Mouse (Mus musculus) thymus, postnatal 36 days (tissue): Measurements from ENCODE around the gene Ccna2.

Experiments
- DNase-seq, 2 experiments: peaks; one replicate each; pipeline ENCODE4 v3.0.0; 2022; ENCODE audit warnings: mixed read lengths in 2 of 2

Ccna2 gene

DNA sequence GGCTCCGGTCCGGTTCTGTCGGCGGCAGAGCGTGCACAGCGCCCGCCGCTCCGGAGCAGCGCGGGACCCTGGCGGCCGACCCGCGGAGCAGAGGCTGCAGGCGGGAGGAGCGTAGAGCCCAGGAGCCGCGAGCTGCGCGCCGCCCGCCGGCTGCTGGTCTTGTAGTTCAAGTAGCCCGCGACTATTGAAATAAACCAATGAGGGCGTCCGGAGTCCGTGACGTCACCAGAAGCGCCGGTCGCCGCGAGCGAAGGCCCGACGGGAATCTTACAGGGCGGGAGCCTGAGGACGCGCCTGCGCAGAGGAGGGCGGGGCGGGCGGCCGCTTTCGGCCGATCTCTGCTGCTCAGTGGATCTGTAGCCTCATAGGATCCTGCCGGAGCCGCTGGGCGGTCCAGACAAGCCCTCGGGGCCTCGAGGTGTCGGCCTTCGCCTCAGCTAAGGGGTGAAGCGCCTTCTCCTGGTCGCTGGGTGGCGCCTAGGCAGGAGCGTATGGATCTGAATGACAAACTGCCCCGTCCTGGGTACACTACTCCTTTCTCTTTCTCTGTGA, at the start of gene Ccna2:
Ccna2 (minus strand) TSS at position 324 of the 552 bp plus-strand sequence.
- peak; percentile 97 to 98 for DNase-seq

DNA sequence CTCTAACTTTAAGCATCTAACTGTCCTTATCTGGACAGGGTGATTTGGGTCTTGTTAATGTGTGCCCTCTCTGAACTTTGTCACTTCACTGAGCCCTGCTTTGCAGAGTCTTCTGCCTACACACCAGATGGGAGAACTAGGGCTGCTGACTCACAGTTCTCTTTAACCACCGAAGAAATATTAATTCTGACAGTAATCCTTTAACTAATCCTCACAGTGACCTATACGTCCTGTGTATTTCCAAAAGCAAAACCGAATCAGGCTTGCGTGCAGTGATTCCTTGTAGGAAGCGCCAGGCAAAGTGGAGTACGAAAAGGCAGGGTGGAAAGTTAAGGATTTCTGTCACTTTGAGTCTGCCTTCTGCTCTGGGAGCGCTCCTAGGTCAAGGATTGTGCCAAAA, 46.2 kb upstream of the Ccna2 start:
- no peak for DNase-seq

DNA sequence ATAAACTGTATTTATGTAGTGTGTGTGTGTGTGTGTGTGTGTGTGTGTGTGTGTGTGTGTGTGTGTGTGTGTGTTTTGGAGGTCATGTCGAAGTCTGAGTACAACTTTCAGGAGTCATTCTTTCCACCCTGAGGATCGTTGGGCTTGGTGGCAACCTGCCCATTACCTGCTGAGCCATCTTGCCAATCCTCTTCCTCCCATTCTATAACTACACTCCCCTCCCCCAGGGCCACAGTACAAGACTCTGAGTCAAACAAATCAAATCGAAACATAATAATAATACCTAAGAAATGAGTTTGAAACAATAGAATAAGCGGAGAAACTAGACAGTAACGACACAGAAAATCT, 41.9 kb upstream of the Ccna2 start:
- DNase-seq, result no peak

DNA sequence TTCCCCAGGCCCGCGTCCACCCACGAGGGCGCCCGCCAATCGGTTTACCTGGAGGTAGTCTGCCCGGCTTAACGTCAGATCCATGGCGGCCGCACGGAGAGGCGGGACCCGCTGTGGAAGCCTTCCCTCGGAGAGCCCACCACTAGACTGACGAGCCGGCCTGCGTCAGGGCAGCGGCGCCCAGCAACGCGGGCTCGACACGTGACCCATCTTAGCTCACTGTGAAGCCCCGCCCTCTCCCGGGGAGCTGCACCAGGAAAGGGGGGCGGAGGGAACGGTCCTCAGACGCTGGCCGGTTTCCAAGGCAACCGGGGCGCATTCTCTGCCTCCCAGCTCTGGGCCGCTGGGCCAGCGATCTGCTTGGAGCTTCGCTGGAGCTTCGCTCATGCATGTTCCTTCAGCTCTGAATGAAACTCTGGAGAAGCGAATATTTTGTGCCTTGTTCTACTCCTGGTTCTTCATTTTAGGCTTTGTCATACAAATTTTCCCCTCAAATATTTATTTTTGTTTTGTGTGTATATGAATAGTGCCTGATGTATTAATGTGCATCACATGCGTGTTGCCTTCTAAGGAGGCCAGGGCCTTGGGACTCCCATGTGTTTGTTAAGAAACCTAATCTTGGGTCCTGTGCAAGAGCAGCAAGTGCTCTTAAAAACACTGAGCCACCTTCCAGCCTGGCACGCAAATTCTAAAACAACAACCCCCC, 41.4 kb upstream of the Ccna2 start, which contains the start of gene Bbs7:
Bbs7 (minus strand) TSS at position 276 of the 706 bp plus-strand sequence.
- DNase-seq, result peak; percentile 86 to 93

DNA sequence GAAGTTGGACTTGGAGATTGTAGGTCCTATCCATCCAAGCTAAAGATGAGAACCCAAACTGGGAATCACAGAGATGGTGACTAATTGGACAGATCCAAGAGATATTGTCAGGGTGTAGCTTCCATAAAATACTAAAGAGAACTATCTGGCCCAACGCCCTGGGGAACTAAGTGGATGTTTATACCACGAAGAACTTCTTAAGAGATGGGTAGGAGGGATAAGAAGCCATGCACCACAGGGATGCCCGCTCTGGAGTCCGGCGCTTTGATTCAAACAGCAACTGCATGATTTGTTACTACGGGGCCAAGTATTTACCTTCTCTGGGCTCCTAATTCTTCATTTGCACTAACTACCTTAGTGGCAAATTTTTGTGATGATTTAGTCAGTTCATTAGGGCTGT, 40.7 kb upstream of the Ccna2 start:
- DNase-seq, result no peak

DNA sequence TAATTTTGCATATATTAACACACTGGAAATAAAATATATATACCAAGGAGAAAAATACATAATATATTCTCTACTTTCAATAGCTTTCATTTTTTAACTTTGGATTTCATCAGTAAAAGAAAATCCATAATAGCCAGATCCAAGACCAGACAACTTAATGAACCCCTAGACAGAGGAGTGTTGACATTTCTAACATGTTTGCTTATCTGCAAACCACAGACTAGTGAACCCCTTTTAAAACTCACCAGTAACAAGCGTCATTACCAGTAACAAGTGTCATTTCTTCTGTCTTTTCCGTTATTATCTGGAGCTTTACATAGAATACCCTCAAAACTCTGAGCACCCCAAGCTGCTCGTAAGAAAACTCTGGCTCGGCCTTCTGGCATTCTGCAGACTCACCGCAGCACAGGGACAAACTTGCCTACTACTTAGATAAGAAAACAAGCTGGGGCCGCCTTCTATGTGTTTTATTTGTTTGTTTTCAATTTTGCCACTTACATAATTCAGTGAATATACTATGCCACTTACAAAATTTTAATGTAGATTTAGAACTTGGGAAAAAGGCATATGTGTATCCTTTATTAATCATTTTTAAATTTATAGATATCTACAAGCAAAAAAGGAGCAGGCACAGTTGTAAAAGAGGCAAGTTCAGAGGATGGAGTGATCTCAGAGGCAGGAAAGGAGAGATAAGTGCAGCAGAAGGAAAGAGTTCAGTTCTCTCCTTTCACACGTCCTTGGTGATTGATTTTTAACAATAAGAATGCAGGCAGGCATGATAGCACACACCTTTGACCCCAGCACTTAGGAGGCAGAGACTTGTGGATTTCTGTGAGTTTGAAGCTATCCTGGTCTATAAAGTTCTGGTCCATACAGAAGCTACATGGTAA, 34.2 kb upstream of the Ccna2 start:
- DNase-seq, result no peak

DNA sequence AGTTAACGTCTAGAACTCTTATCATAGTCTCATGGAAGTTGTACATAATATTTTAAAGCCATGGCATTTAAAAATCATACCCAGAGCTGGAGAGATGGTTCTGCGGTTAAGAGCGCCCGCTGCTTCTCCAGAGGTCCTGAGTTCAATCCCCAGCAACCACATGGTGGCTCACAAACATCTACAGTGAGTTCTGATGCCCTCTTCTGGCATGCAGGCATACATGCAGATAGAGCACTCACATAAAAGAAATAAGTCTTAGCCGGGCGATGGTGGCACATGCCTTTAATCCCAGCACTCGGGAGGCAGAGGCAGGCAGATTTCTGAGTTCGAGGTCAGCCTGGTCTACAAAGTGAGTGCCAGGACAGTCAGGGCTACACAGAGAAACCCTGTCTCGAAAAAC, 27.8 kb upstream of the Ccna2 start:
- peak in 1 of 2 experiments; percentile 1 for DNase-seq

DNA sequence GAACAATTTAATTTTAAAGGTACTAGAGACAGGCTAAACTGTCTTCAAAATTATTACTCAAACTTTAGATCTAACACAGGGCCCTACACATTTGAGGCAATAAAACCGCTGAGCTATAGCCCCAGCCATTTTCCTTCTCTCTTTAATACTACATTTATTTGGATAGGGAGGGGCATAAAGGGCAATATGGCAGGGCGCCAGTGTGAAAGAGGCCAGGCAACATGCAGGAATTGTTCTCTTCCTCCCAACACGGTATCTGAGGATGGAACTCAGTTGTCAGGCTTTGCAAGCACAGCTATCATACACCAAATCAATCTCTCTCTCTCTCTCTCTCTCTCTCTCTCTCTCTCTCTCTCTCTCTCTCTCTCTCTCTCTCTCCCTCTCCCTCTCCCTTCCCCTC, 26.9 kb upstream of the Ccna2 start:
- no peak for DNase-seq

DNA sequence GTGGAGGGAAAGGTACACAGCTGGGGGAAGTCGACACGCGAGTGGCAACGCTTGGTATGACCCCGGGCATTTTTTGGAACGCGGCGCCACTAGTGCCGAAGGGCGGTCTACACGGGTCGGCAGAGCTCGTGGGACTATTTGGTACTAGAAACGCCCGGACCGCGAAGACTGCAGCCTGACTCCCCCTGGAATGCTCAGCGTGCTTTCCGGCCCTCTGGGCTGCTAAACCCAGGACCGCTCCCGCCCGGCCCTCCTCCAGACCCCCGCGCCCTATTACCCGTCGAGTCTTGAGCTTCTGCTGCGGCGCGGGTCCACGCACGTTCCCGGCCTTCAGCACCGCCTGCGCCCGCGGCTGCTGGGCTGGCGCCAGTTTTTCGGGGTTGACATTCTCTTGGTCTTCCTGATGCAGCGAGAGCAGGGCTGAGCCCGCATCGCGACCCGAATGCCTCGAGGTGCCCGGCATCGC, 556 bp downstream of the Ccna2 start:
- DNase-seq, result no peak

DNA sequence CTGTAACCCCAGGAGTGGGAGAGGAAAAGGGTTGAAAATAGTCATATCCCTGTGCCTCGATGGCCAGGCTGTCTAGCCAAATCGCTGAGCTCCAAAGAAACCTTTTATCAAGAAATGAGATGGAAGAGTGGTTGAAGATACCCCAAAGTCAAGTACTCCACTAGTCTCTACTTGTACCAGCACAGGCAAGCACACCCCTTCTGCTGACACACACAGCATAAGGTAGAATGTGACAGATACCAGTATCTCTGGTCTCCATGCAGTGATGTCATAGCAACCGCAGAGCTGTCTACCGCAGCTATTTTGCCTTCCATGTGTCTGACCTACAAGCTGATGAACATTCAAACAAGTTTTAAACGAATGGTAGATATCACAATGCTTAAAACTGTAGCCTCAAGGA, 2.1 kb downstream of the Ccna2 start:
- no peak for DNase-seq

DNA sequence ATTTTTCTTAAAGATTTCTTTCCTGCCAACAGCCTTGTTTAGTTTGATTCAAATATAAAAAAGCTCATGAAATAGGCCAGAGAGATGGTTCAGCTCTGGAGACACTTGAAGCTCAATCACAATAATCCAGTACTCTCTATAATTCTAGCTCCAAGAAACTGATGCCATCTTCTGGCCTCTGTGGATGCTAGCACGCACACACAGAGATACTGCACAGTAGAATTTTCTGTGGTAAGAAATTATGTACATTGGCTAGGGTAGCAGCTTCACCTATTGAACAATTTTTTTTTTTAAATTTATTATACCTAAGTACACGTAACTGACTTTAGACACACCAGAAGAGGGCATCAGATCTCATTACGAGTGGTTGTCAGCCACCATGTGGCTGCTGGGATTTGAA, 8.3 kb downstream of the Ccna2 start:
- DNase-seq, result no peak

DNA sequence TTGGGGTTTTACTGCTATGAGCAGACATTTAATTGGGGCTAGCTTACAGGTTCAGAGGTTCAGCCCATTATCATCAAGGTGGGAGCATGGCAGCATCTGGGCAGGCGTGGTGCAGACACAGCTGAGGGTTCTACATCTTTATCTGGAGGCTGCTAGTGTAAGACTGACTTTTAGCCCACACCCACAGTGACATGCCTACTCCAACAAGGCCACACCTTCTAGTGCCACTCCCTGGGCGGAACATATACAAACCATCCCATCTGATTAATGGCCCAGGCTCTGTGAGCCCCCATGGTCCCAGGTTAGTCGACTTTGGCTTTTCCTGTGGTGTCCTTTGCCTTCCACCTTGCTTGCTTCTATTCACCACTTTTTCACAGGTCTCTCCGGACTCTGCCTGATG, 12.3 kb downstream of the Ccna2 start:
- DNase-seq, result no peak

DNA sequence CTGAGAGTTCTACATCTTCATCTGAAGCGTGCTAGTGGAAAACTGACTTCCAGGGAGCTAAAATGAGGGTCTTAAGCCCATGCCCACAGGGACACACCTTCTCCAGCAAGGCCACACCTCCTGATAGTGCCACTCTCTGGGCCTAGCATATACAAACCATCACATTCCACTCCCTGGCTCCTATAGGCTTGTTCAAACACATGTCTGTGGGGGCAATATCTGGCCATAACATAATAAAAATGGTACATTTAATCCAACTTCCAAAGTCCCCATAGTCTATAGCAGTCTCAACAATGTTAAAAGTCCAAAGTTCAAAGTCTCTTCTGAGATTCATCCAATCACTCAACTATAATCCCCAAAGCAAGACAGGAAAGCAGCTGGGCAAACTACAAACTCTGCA, 14.3 kb downstream of the Ccna2 start:
- DNase-seq, result no peak

DNA sequence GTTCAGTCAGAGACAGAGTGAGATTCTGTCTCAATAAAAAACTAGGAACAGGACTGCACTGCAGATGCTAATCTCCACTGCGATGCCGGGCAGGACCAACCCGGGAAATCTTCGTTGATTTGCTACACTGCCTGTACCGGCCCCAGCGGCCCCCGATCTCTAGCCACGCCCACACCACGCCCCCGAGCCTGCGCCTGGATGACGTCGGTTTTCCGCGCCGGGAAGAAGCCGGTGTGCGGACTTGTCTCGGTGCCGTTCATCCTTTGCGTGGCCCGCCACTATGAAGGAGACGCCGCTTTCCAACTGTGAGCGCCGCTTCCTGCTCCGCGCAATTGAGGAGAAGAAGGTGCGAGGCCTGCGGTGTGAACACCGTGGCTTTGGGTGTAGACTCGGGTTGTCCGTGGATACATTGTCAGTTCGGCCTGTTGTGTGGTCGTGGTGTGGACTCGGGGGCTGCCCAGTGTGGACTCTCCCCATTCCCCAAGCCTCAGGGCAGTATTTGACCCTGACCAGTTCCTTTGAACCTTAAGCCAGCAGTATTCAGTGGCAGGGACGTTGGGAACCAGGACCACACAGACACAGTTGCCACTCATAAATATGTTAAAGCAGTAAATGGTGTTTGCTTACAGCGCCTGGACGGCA, 19.4 kb downstream of the Ccna2 start, which contains the start of gene Exosc9:
Exosc9 (plus strand) TSS at position 201 of the 642 bp plus-strand sequence.
- peak; percentile 92 to 96 for DNase-seq

DNA sequence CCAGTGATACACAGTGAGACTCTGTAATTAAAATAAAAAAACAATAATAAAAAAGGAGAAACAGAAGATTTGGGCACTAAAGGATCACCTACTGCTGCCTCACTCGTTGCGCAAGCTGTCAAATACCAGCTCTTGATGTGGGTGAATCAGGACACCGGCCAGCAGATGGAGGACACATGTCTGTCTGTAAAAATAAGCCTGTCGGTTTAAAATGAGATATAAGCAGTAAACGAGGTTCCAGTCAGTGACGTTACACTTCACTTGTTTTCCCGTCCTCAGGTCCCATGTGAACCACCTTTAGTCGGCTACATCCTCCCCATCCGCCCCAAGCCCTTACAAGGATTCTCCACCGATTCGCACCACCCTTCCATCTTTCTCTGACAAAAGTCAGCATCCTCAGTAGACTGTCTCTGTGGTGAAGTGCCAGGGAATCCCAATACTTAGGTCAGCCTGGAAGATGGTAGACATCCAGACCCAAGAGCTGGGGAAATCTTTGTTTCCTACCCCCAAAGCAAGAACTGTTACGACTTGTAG, 20.0 kb downstream of the Ccna2 start:
- DNase-seq, result peak in 1 of 2 experiments; percentile 15

DNA sequence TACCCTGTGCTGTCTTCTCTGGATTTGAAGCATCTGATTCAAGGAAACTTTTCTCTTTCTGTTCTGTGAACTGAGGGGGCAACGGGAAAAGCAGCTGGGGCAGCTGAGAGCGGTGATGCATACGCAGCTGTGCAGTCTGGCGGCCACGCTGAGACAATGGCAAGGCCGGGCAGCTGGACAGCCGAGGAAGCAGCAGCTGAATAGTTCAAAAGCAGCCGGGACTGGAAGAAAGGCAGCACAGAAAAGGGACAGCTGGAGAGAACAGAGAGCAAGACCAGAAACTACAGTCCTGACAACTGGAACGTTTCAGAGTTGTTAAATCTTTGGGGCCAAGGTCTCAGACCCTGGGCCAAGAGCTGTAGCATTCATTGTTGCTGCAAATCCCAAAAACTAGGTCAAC, 20.6 kb downstream of the Ccna2 start:
- DNase-seq, result no peak

DNA sequence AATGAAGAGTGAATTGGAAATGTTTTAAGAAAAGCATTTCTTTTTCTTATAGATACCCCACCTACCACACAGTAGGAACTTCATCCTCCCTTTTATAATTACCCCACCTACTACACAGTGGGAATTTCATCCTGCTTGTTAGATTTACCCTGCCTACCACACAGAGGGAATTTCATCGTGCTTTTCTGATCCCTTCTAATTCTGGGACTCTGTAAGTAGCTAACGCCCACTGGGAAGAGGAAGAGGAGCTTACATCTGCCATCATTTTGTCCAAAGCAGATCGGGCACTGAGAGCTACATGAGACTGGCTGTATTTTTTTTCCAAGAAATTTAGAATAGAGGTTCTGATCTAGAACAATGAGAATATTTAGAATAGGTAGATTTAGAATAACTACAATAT, 27.0 kb downstream of the Ccna2 start:
- DNase-seq, result no peak

DNA sequence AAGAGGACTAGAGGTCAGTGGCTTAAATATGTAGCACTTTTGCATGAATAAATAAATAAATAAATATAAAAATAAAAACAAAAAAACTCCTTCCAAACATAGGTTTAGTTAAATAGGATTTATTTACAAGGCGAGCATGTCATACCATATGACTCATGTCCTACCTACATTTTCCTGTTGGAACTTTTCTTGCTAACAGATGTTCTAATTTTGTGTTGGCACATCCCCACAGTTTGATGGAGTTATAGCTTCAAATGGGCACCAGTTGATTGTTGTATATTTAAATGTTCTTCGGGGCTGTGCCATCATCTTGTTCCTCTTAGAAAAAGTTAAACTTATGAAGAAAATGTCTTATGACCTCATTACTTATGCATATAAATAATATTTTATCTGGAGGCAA, 30.6 kb downstream of the Ccna2 start:
- no peak for DNase-seq

DNA sequence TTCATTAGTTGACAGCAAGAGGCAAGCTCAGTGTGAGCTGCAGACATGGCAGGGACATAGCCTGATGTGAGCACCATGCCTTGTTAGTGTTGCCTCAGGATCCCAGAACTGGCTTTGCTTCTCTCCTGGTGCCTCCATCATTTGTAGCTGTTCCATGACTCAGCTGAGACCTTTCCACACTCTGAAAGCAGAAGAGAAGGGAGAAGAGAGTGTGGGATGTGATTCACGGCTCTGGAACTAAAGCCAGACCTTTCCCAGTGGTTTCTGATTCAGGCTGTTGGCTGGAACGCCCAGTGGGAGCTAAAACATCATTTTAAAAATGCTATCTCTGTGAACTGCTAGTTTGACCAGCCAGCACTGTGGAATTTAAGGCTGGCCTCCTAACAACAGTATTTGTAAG, 31.2 kb downstream of the Ccna2 start:
- DNase-seq, result no peak

DNA sequence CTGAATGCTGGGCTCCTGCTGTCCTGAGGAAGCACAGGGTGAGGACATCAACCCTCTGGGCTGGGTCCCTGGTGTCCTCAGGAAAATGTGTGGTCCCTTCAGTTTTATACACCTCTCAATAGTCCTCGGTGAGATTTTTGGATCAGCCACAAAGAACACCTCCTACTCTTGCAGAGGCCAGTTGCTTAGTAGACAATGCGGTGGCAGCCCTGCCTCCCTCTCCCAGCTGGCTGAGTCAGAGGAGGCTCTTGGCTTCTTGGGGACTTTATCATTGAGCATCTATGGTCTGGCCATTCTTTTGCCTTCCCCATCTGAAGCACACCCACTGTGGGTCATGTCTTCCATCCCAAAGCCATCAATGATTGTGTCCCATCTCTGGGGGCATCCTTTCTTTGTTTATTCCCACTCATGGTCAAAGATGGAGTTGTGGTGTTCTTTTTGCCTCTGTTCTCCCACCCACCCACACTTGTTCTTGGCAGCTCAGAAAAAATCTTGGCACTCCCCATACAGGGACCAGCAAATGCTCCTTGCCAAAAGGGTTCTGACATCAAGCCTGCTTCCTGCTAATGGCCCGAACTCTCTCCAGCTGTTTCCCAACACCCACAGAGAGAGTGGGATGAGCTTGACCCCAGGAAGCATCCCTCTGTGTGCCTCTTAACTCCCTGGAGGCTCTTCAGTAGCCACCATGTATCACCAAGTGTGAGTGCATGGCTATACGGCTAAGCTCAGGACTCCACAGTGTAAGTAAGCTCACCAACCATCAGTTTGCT, 34.1 kb downstream of the Ccna2 start:
- no peak for DNase-seq

DNA sequence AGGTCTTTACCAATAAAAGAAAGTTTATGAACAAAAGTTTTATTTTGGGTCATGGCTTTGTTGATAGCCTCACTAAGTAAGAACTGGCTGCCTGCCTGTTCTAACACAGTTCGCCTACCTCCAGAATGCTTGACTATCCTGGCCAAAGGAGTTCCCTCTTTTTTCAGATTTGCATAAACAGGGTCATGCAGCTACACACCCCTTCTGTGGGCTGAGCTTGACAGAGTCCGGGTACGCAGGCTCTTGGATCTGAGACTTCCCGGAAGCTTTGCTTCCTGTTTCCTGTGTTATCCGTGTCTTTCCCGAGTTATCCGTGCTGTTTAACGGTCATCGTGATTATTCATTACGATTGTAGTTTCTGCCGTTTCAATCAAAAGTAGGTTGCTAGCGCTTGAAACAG, 35.9 kb downstream of the Ccna2 start:
- no peak for DNase-seq

DNA sequence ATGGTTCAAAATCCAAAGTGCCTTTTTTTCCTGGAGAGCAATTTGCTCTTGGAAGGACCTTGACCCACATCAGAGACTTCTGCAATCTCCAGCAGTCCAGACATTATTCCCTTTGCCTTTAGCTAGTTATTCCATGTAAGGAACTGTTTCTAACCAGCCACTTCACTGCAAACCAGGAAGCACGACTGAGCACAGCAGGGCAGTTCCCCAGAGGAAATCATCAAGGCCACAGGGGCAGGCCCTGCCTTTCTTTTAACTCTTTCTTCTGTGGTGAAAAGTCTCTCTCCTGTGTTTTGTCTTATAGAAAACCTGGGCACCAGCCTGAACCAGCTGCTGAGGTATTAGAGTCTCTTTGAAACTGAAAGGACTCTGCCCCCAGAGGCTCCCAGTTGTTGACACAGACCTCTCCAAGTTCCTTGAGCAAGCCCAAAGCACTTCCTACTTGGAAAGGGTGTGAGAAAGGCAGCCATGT, 38.7 kb downstream of the Ccna2 start:
- DNase-seq, result no peak
